Mouse (Mus musculus) cerebellum, adult 18-20 months (tissue): Measurements from ENCODE around the gene Itpk1.
A peak's percentile ranks its signal among the peaks of the same experiment; 100 is the strongest.

Experiments used
- DNase-seq, 2 experiments: peaks; one replicate each; pipeline ENCODE4 v3.0.0; 2021

Gene Itpk1

DNA sequence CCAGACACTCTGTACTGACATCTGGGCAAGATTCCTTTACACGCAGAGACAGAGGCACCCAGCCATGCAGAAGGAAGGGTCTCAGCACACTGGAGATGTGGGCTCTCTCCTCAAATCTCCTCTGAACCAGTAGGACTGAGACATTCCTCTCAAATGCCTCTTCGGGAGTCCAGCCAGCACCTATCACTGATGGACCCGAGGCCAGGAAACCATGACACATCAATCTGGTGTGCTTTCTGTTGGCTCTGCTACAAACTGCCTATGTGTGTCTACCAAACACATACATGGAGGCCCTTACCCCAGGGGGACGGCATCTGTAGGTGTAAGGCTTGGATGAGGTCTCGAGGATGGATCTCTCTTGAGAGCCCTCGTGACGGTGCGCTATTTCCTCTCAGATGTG, 117.6 kb downstream of the Itpk1 start:
- DNase-seq, result no peak

DNA sequence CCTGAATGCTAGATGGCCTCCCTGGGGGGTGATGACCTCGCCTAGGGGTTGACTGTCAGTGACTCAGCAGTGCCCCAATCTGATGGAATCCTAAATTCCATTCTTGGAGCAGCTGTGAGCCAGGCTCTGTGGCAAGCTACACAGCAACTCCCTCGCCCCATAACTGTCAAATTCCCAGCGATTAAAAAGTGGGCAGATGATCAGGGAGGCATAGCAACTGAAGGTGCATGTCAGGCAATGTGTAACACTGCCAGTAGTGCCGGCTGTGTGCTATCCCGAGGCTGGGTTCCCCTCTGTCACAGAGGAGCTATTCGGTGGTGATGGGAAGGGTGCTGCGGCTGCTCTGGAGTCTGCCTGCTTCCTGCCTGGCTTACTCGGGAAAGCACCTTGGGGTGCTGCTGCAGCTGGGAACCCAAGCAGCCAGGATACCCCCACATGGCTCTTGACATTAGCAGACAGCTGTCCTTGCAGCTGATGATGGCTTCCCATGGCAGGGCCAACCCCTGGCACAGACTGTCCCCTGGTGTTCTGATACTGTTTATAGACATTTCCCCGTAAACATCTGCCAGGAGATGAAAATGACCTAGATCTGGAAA, 118.3 kb downstream of the Itpk1 start:
- DNase-seq, result no peak

DNA sequence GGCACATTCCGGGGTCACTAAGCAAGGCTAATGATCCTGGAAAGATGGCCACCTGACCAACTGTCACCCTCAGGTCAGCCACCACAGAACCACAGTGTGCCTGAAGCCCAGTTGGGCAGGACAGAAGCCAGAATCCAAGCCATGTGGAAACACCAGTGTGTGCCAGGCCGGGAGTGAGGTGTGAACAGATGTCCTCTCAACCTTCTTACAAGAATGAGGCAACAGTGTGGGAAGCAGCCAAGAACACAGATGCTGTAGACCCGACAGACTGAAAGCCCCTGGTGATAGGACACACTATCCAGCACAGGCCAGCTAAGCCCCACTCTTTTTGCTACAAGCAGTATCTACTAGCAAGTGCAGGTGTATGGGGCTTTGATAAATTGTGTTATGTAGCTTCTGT, 119.3 kb downstream of the Itpk1 start:
- DNase-seq, result peak; percentile 64 to 70

DNA sequence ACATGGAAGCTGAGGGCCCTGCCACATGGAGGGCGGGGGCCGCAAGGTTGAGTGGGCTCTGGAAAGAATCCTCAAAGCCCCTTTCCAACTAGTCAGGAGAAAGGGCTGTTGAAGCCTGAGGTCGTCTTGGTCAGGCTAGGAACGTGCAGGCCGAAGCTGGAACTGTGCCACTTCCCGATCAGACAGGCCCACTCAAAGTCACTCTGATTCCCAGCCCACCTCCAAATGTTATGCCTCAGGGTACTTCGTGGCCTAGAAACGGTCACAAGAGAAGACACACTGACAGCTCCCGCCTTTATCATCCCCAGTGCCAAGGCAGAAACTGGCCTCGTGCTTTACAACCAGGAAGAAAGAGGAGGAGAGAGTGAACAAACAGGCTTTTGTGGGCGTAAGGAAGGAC, 122.3 kb downstream of the Itpk1 start:
- no peak for DNase-seq

DNA sequence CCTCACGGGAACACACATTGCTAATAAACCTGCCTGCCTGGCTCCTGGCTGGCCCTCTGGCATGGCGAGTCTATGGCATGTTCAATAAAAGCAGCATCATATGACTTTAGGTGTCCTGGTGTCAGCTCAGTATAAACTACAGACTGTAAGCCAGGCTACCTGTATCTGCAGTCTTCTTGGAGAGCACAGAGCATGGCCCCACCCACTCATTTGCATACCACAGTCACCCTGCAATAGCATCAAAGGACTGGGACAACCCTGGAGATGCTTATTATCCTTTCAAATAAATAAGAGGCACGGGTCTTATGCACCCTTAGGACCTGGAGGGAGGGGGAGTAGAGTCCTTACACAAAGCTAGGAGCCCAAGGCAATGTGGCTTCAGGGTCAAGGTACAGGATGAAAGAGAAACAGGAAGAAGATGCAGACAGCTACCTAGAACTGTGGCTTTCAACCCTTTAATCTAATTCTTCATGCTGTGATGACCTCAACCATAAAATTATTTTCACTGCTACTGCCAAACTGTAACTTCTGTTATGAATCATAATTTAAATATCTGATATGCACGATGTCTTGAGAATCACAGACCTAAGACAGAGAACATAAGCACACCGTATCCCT, 123.0 kb downstream of the Itpk1 start:
- no peak for DNase-seq

DNA sequence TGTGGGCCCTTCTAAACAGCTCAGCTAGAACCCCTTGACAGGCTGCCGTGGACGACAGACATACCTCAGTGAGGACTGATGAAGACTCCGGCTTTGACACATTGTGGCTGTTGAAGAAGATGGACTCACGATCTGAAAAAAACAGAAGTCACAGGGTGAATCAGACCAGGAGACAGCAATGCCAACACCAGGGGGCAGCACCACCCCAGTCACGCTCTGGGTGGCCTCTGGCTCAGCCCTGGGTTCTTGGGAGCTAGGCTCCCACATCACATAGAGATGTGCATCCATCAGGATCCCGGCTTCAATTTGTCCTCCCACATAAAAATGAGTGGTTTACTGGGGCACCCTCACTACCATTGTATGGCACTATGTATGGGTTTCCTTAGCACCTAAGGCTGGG, 125.7 kb downstream of the Itpk1 start:
- peak; percentile 84 to 91 for DNase-seq

DNA sequence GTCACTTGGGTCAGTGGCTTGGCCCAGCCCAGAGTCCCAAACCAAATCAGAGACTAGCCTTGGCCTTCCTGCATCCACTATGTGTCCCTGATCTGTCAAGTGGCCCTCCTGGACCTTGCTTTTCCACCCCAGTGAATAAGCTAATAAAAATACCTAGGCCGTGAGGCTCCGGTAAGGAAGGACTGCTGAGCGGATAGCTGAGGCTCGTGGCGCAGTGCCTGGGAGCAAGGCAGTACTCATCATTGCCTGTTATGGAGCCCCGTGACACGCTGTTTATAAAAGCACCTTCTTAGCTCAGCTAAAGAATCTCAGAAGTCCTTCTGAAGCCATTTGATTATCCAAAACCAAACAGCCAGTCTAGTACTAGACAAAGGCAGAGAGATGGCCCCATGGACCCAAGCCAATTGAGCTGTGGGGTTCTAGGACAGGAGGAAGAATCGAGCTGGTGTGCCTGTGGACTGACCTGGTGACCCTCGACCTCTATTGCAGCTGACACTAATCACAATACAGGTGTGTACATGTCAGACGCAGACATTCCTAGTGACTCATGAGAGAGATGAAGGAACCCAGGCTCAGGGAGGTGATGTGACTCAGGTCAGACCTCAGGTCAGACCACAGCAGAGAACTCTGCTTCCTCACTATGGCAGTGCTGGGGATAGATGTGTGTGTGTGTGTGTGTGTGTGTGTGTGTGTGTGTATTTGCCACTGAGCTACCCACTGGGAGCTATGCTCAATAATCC, 127.9 kb downstream of the Itpk1 start:
- no peak for DNase-seq

DNA sequence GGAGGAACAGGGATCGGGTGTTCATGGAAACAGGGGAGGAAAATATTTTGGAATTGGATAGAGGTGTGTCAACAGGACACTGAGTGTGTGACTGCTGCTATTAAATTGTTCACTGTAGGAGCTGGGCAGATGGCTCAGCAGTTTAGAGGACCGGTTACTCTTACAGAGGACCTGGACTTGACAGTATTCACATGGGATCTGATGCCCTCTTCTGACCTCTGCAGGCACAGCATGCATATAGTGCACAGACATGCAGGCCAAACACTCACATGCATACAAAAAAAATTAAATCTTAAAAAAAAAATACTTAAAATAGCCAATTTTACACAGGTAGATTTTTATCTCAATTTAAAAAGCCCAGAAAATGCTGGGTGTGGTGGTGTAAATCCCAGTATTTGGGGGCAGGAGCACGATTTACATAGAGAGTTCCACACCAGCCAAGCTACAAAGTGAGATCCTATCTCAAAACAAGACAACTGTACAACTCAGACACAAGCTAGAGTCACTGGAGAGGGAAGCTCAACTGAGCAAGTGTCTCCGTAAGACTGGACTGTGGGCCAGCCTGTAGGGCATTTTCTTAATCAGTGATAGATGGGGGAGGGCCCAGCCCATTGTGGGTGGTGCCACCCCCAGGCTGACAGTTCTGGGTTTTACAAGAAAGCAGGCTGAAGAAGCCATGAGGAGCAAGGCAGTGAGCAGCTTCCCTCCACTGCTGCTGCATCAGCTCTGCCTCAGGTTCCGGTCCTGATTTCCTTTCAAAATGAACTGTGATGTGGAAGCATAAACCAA, 129.0 kb downstream of the Itpk1 start:
- DNase-seq, result peak in 1 of 2 experiments; percentile 53

DNA sequence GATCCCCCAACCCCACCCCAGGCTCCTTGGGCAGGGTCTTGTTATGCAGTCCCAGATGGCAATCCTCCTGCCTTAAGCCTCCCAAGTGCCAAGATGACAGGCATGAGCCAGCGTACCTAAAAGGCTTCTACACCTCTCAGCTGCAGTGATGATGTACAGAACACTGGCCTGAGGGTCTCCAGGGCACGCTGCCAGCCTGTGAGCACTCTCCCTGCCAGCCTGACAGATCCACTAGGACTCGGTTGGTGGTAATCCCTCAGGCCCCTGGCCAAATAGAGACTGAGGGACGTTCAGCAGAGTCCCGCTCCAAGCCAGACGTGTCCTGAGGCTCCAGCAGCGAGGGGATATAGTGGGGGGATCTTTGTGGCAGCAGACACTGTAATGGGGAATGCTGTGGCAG, 131.7 kb downstream of the Itpk1 start:
- DNase-seq, result no peak

DNA sequence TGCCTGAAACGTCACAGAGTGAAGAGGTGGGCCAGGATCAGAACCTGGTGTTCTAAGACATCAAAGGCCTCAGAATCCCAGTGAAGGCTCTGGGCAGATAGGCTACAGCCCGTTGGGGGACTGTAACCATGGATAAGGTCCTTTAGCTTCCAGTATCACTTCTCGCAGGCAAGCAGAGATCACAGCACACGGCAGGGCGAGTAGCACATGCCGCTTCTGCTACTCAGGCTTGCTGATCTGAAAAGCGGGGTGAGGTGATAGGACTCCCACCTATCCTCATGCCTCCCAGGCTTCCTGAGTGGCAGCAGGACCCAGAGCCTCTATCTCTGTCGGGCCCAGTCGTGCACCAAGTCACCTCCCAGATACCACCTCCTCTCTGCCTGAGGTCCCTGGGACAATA, 133.1 kb downstream of the Itpk1 start:
- no peak for DNase-seq

DNA sequence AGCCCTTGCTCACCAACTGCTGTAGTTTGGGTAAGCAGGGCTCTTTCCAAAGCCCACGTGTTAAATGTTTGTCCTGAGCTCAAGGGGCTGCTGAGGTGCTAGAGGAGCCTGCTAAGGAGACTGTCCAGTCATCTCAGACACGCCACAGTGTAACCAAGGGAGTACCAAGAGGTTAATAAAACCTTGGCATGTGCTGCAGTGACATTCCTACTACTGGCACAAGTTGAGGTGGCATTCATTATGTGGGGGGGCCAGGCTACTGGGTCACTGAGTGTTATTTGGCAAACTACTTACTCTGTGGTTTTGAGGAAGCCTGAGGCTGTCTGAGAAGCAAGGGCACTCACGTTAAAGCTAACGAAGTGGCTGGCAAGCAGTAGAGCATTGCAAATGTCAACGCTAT, 134.0 kb downstream of the Itpk1 start:
- DNase-seq, result no peak

DNA sequence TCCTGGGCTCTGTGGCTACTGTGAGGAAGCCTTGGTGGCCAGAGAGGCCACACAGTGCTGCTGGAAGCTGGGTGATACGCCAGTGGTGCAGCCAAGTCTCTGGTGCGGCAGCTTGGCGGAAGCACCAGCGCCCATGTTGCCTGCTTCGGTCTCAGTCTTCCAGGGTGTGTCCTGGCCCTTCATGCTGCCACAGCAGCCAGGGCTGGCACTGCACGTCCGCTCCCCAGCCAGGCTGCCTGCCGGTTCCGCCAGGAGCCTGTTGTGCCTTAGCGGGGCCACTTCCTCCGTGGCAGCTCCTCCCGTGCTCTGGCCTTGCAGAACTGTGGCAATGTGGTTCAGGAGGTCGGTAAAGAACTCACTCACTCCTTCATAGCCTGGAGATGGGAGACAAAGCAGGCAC, 134.6 kb downstream of the Itpk1 start:
- peak; percentile 66 to 68 for DNase-seq

DNA sequence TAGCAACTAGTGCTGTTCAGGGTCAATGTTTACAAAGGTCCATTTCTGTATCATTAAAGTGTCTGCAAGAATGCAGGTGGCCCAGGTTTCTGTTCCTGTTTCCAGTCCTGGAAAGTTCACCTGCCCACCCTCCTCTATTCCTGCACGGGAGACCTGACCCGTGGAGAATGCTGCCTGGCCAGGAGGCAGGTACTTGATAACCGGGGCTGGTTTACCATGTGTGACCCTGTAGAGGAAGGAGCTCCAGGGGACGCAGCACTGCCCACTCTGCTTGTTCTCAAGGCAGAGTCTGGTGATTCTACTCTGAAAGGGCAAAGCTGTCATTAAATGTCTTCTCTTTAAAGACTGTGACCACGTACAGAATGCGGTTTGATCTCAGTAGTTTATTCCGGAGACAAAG, 136.5 kb downstream of the Itpk1 start:
- DNase-seq, result no peak

DNA sequence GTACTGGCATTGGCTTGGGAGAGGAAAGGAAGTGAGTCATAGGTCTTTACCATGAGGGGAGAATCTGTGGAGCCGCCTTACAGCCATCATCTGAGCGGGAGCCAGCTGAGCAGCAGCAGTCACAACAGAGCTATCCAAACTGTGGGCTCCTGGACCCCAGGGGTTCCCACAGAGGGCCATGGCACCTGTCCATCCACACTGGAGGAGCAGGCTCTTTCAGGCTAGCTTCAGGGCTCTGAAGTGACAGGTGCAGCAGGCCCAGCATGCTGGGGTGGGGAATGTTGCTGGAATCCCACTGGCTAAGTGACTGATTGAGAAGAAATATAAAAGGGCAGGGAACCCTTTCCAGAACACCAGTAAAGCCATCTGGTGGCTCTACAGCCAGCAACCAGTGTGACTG, 137.8 kb downstream of the Itpk1 start:
- no peak for DNase-seq

DNA sequence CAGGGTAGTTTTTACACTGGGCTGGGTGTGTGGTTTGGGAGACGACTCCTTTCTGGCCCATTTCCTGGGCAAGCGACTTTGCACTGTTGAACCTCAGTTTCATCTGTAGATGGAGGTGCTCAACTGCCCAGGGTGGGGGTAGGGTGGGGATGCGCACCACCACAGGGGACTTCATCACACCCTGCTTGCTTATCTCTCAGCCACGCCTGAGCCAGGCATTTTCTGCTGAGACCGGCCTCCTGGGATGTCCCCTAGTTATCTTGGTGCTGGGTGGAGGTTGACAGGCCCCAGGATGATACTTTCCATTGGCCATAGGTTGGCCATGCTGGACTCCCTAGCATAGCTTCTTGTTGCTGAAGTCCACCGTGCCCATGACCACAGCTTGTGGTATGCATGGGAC, 139.6 kb downstream of the Itpk1 start:
- DNase-seq, result no peak

DNA sequence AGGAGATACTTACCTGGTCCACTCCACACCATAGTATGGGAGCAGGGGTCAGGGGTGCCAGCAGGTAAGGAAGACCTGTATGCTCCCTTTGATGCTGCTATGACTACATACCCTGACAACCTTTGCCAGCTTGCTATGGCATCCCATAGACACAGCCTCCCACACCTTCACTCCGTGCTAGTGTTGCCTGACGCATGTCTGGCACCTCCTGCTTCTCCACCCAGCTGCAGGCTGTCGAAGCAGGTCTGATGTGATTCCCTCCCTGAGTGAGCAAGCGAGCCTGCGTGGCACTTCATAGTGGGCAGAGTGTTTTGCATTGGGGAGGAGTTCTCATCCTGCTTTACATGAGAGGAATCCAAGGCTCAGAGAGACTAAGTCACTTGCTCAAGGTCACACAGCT, 147.4 kb downstream of the Itpk1 start:
- no peak for DNase-seq

DNA sequence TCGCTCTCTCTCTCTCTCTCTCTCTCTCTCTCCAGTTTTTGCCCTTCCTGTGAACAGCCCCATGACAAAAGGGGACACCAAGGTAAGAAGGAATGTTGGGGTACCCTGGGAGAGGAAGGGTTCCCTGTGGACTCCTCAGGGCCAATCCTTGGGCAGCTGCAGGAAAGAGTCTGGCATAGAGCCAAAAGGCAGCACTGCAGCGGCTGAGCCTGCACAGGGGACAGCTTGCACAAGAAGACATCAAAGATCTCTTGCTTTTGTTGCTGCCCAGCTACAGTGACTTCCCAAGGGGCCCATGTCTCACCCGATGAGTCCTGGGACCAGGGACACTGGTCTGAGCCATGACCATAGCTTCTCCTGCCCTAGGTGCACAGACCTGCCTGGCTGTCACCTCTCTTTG, 148.9 kb downstream of the Itpk1 start:
- peak in 1 of 2 experiments; percentile 60 for DNase-seq

DNA sequence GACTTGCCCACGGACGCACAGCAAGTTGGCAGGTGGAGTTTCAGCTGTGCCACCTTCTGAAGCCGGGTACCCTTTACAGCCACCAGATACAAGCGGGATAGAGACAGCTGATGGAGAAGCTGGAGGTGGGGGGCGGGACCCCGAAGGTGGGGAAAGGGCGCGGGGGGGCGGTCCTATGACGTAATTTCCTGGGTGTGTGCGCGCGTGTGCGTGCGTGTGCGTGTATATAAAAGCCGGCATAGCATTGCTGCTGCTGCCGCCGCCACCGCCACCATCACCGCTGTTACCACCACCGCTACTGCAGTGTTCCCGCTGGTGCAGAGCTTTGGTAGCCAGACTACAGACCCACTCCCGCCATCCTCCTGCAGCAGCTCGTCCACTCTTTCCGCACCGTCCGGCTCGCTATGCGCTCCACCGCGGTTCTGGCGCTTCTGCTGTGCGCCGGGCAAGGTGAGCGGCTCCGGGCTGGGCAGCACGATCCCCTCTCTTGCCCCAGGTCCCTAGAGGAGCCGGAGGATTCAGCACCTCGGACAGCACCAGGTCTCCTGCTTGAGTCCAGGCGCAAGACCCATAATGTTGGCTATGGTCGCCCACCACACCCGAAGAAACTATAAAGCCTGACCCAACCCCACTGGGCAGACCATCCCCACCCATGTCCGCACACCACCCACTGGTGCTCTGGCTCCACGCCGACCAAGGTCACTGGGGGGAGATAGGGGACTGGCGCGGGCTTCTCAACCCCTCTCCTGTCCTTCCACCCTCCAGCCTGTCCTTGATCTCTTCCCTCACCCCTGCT, 149.8 kb downstream of the Itpk1 start, which contains the start of gene Chga:
Chga (plus strand) TSS at position 249 of the 796 bp plus-strand sequence.
- DNase-seq, result peak; percentile 88 to 92

DNA sequence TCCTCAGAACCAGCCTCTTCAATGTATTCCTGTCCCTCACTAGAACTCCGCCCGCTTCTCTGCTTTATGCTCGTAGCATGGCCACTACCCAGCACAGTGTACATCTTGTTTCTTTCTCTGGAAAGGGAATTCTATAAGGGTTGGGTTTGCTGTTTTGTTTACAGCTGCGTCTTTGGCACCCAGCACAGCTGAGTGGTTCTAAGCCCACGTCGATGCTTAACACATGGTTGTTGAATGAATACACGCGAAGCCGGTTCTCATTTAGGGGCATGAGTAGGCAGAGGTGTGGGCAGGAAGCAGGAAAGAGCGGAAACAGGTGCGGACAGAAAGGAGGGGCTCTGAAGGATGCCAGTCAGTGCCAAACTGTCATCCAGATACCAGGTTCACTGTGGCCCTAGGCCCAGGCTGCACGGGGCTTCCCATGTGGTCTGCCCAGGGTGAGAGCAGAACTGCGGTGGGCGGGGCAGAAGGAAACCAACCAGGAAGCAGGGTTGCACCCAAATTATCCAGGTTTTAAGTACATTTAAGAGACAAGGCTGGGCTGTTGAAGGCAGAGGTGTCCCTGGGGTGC, 150.9 kb downstream of the Itpk1 start:
- DNase-seq, result peak in 1 of 2 experiments; percentile 35

DNA sequence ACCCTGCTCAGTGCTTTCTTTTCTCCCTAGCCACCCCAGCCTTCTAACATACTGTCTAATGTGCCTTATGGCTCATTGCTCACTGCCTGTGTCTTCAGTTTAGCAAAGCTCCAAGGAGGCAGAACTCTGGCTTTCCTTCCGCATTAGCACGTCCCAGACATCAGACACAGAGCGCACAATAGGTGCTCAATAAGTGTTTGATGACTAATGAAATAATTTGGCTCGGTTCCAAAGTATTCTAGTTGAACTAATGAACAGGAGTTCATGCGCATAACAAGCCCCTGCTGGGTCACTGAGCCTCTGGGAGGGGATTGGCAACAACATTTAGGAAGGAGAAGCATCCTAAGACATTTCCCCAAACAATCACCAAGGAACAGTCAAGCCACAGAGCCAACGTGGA, 152.7 kb downstream of the Itpk1 start:
- no peak for DNase-seq

DNA sequence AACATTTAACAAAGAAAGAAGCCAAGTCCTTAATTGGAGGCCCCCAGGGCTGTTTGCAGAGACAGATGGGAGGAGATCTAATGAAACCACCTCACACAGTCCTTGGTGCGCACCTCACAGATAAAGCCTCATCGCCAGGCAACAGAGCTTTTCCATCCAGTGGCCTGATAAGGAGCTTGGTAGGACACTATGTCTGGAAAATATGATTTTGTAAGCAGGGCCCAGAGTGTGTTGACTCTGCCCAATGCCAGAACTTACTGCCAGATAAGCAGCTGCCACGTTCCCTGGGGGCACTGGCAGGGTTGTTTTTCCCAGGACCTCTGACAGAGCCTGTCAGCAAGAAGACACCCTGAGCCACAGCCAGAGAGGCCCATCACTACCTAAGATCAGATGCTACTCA, 153.5 kb downstream of the Itpk1 start:
- no peak for DNase-seq

DNA sequence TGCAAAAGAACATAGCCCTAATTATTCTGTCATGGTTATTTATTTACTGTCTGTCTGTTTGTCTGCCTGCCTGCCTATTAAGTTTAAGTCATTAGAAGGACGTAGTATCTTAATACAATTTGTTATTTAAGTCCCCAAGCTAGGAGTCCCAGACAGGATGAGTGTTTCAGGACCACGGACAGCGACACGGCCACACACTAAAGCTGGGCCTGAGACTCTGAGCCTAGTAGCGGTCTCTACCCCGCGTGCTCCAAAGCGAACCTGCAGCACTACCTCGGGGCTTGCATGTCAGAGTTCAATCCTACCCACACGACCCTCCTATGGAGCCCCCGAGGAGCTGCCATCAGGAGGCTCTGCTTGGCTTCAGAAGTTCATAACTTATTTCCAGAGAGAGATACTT, 154.2 kb downstream of the Itpk1 start:
- DNase-seq, result no peak
